Mouse (Mus musculus): ENCODE measurements at regions not wholly inside any gene's neighbourhood (a gene's known extent, or its start where the extent isn't known, plus 50 kb on each side); places are given as distances from the start of the nearest gene placed in this dataset.
A peak's percentile ranks its signal among the peaks of the same experiment; 100 is the strongest.

GRCm38 (mm10) chr3:119958799-119959467 lies 174.7 kb upstream of the Ptbp2 start:
- DNase-seq, result no peak

DNA sequence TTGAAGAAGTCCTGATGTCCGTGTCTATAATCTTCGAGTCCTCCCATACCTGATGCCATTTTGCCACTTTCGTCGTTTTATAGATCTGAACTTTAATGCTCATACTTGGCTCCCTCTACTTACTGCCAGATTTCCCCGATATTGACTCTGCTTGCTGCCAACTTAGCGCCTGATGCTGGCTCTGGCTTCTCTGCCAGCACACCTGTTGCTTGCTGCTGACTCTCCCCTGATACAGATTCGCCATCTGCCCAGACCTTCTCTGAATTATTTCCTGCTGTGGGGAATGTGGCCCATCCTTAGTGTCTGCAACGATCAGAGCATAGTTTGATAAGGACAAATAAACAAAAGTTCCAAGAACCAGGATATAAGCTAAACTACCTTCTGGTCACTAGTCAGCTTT lies 173.3 kb upstream of the Ptbp2 start:
- no peak for DNase-seq

DNA sequence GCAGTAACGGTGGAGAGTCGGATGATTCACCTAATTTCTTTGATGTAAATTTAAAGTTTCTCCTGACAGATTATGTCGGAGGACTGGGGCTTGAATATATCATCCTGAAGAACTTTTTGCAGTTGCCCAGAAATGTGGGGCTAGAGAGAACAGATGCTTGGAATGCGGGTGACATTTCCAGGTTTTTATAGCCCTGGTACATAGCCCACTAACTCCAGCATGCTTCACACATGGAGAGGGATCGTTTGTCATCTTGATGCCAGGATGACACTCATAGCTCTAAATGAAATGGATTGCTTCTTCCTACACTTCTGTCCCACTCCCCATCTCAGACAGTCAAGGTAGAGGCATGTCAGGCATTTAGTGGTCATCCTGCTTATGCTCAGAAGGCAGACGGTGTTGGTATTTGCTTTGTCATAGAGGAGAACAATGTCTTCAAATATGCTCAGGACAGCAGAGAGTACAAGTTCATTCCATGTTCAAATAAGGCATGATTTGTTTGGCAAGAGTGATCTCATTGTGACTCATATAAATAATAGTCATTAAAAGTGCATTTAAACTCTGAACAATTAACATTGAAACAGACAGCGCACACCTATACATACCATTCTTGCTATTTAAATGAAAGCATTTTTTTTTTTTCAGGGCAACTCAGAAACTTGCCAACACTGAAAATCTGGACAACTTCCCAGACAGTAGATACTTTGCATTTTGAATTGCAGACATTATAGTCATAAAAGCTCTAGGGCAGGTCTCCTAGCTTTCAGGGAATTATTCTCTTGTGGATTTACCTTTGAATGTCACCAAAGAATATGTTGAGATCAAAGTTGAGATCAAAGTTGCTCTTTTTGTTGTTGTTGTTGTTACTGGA lies 171.7 kb upstream of the Ptbp2 start:
- DNase-seq, result no peak

GRCm38 (mm10) chr3:119950721-119951120 lies 166.5 kb upstream of the Ptbp2 start:
- DNase-seq, result no peak

DNA sequence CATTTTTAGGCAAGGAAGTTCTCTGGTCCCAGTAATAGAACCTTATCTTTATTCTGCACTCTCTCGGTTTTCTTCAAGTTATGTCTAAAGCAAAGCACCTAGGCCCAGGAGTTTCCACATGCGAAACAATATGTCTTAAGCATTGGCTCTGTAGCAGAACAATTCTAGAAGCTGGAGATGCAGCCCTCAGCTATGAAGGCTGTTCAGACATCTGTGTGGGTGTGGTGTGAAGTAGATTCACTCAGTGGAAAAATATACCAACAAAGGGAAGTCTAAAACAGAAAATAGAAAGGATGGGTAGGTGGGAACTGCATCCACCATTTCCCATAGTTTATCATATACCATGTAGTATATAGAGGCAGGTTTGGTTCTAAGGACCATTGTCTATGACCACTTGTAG lies 165.8 kb upstream of the Ptbp2 start:
- no peak for DNase-seq

DNA sequence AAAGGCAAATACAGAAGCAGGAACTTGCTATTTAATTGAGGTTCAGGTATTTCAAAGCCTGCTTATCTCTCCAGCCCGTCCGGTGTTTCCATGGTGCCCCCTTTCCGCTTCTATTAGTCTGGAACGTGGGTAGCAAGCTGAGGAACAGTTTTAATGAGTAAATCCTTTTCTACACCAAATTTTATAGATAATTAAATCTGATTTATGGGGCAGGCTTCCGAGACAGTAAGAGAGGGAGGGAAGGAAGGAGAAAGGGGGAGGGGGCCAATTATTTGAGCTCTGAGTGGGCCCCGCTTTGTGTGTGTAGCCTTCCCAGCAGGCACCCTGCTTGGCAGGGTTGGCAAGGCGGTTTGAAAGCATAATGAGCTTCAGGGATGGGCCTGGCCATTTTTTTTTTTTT lies 165.4 kb upstream of the Ptbp2 start:
- no peak for DNase-seq

DNA sequence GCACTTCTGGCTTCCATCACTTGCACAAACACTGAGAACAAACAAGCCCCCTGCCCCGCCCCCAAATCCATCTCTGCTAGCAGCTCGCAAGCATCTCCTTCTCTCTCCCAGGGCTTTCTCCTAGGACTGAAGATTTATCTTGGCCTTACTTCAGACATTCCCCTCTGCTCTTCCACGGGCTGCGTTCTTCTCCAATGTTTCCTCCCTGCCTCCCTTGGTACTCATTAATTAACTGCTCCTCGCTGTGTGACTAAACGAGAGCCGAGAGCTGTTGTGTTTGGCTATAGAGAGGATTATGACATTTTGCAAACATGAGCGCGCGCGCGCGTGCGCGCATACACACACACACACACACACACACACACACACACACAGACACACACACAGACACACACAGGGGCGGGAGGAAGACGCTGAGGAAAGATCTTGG lies 164.8 kb upstream of the Ptbp2 start:
- DNase-seq, result peak; percentile 49 to 62

- DNase-seq, result no peak
Observed at GRCm38 (mm10) chr3:119947126-119947525, 162.9 kb upstream of the Ptbp2 start.

GRCm38 (mm10) chr3:119944115-119944514 lies 159.8 kb upstream of the Ptbp2 start:
- DNase-seq, result no peak

GRCm38 (mm10) chr3:119939091-119939490 lies 154.8 kb upstream of the Ptbp2 start:
- no peak for DNase-seq

- no peak for DNase-seq
Observed at GRCm38 (mm10) chr3:119938425-119938824, 154.2 kb upstream of the Ptbp2 start.

GRCm38 (mm10) chr3:119936526-119936925 lies 152.3 kb upstream of the Ptbp2 start:
- DNase-seq, result no peak

GRCm38 (mm10) chr3:119933049-119933511 lies 148.8 kb upstream of the Ptbp2 start:
- DNase-seq, result no peak

- DNase-seq, result no peak
Observed at GRCm38 (mm10) chr3:119928281-119928680, 144.0 kb upstream of the Ptbp2 start.

DNA sequence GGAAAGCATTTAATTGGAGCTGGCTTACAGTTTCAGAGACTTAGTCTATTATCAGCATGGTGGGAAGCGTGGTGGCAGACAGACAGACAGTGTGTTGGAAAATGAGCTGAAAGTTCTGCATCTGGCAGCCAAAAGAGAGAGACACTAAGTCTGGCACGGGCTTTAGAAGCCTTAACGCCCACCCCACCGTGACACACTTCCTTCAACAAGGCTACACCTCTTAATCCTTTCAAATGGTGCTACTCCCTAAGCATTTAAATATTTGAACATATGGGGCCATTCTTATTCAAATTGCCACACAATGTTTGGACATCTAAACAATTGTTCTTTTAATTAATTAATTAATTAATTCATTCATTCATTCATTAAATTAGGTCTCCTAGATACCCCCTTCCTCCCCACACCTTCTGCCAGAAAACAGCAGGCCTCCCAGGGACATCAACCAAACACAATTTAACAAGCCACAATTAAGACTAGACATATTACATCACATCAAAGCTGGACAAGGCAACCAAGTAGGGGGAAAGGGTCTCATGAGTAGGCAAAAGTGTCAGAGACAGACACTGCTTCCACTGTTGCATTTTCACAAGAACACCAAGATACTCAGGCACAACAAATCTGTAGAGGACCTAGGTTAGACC lies 135.4 kb upstream of the Ptbp2 start:
- DNase-seq, result no peak

GRCm38 (mm10) chr3:119915984-119916865 lies 132.0 kb upstream of the Ptbp2 start:
- no peak for DNase-seq

- no peak for DNase-seq
Observed at GRCm38 (mm10) chr3:119911532-119911931, 127.3 kb upstream of the Ptbp2 start.

GRCm38 (mm10) chr3:119904244-119904643 lies 120.0 kb upstream of the Ptbp2 start:
- DNase-seq, result no peak

- no peak for DNase-seq
Observed at GRCm38 (mm10) chr3:119895141-119895540, 110.9 kb upstream of the Ptbp2 start.

DNA sequence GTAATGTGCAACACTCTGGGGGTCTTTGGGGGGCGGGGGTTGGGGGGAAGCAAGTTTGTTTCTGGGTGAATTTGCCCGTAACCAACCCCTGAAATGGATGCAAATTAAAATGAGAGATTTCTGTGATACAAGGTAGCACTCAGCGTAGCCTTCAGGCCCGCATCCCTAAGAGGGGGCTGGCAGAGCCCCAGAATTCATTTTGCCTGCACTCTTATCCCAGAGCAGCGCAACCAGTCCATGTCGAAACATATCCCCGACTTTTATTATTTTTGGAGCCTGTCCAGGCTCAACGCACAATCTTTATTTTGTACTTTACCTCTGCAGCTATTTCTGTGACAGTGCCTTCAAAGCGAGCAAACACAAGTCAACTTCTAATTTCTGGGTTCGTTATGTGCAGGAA lies 109.8 kb upstream of the Ptbp2 start:
- peak in 1 of 2 experiments; percentile 4 for DNase-seq

DNA sequence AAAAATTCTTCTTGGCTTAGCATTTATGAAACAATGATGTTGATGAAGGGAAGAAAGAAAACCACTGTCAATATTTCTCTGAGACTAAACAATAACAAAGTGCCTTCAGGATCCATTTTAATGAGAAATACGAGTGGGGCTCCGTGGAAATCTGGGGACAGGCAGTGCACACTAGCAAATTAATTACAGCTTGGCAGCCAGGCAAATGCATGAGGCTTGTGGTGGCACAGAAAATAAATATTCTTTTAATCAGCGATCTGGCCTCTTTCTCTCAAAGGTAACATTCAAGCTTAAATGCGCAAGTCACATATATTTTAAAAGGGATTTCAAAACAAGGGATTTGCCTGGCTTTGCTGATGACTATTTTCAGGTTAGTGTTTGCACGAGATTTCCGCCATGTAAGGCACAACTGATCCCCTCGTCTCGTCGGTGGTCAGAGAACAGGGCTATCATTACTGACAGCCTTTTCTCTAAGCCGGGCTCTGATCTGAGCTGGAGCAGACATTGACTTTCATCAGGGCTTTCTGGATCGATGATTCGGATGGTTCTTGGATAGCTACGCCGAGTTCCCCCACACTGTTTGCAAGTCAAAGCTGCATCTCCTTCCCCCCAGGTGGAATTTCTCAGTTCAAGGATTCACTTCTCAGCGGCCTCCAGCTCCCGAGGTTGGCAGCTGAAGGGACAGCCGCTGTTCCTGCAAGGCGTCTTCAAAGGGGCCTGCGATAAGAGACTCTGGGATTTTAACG lies 109.1 kb upstream of the Ptbp2 start:
- no peak for DNase-seq

All from kidney, postnatal 36 days (tissue).